Mouse (Mus musculus) embryonic fibroblast, embryonic 13.5 days (primary cell): Measurements from ENCODE around the gene Myl4.

Experiments used
- CTCF ChIP-seq: IDR thresholded peaks from 2 replicates; pipeline ENCODE4 v1.5.1; 2011; ENCODE audit warnings: mild to moderate bottlenecking, control low read depth, low read length, moderate library complexity, borderline replicate concordance; ENCODE audit not compliant: insufficient read depth
- POLR2A ChIP-seq: IDR thresholded peaks from 2 replicates; pipeline ENCODE4 v1.6.1; 2011; ENCODE audit warnings: low read depth, mild to moderate bottlenecking, control low read depth, low read length, moderate library complexity

GRCm38 (mm10) chr11:104631306-104631705, 80.8 kb downstream of the Myl4 start:
- TF ChIP-seq CTCF (no peak), POLR2A (no peak)
